Mouse (Mus musculus) retina, embryonic 14.5 days (tissue): ENCODE data around the gene Aff4.
"Not testable (repeated sequence)": the region's sequence is repeated elsewhere in the genome, so short reads cannot be mapped to it uniquely, and the experiment has no call there.

Experiments
- DNase-seq: peaks from one replicate; pipeline ENCODE4 v3.0.0-alpha.2; 2015; ENCODE audit warnings: low spot score

Aff4 gene

GRCm38 (mm10) chr11:53350291-53351223, at the start of gene Aff4:
Aff4 (plus strand) TSS chr11:53350833.
- peak; percentile 91 for DNase-seq

- no peak for DNase-seq
Measured at GRCm38 (mm10) chr11:53301167-53301515, 49.5 kb upstream of the Aff4 start.

- DNase-seq, result no peak
Measured at GRCm38 (mm10) chr11:53304044-53304840, 46.4 kb upstream of the Aff4 start.

- DNase-seq, result no peak
Measured at GRCm38 (mm10) chr11:53306965-53307364, 43.7 kb upstream of the Aff4 start.

- DNase-seq, result no peak
Measured at GRCm38 (mm10) chr11:53307558-53308065, 43.0 kb upstream of the Aff4 start.

GRCm38 (mm10) chr11:53308251-53308864, 42.3 kb upstream of the Aff4 start:
- DNase-seq, result no peak

- no peak for DNase-seq
Measured at GRCm38 (mm10) chr11:53308884-53309310, 41.7 kb upstream of the Aff4 start.

GRCm38 (mm10) chr11:53311385-53311784, 39.2 kb upstream of the Aff4 start:
- no peak for DNase-seq

- DNase-seq, result not testable (repeated sequence)
Measured at GRCm38 (mm10) chr11:53312823-53313222, 37.8 kb upstream of the Aff4 start.

GRCm38 (mm10) chr11:53314770-53315173, 35.9 kb upstream of the Aff4 start:
- no peak for DNase-seq

GRCm38 (mm10) chr11:53316996-53317395, 33.6 kb upstream of the Aff4 start:
- DNase-seq, result no peak

GRCm38 (mm10) chr11:53318041-53318440, 32.6 kb upstream of the Aff4 start:
- DNase-seq, result no peak

- not testable (repeated sequence) for DNase-seq
Measured at GRCm38 (mm10) chr11:53318568-53318967, 32.1 kb upstream of the Aff4 start.

- DNase-seq, result not testable (repeated sequence)
Measured at GRCm38 (mm10) chr11:53319867-53320266, 30.8 kb upstream of the Aff4 start.

- peak; percentile 95 for DNase-seq
Measured at GRCm38 (mm10) chr11:53324512-53324968, 26.1 kb upstream of the Aff4 start, which contains the start of gene Zcchc10. Zcchc10 (plus strand) TSS chr11:53324679.

- DNase-seq, result no peak
Measured at GRCm38 (mm10) chr11:53330325-53330724, 20.3 kb upstream of the Aff4 start.

- DNase-seq, result no peak
Measured at GRCm38 (mm10) chr11:53331121-53331520, 19.5 kb upstream of the Aff4 start.

- DNase-seq, result no peak
Measured at GRCm38 (mm10) chr11:53332076-53332680, 18.5 kb upstream of the Aff4 start.

GRCm38 (mm10) chr11:53335505-53336181, 15.0 kb upstream of the Aff4 start:
- DNase-seq, result no peak

GRCm38 (mm10) chr11:53336182-53336571, 14.5 kb upstream of the Aff4 start:
- no peak for DNase-seq

- DNase-seq, result no peak
Measured at GRCm38 (mm10) chr11:53336924-53337323, 13.7 kb upstream of the Aff4 start.
